28 mouse cellular contexts compared by ENCODE assay signal in the genomic region with DNA sequence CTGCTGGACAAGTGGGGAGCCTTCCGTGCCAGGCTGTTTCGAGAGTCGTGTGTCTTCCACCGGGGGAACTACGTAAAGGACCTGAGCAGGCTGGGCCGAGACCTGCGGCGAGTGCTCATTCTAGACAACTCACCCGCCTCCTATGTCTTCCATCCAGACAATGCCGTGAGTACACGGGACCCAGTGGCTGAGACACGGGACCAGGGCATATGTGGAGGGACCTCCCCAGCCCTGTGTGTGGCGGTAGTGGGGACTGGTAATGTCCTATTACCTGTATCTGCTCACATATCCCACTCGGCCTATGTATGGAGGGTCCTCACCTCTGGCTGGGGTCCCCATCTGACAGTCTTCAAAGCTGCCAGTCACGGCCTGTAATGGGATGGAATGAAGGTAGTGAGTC. TPM values are rescaled to one million over a fixed set of nuclear protein-coding genes. Genes with fewer than 3 reads are reported as not detected.
DNase-seq lines count a peak whose midpoint lies in the region; ATAC-seq lines count a peak whose summit lies in the region.
"Had no signal": no experiment of that assay in that cellular context is flagged by ENCODE, and none has a peak within 500 bp of the region (broad histone marks: within the 10 kb centered on the region; RNA-seq: fewer than 3 reads in every experiment).

No protein-coding gene starts in this region.

- H3K27me3 ChIP-seq in heart, embryonic 15.5 days, result no peaks in the 10 kb centered on the region
- no peaks in the 10 kb centered on the region for H3K27me3 ChIP-seq in liver, embryonic 11.5 days (replicated peaks; ENCODE audit: control insufficient read depth, insufficient read depth, low read length)
- no peaks in the 10 kb centered on the region for H3K27me3 ChIP-seq in liver, embryonic 16.5 days (ENCODE audit: control insufficient read depth, insufficient read depth, low read depth, low read length)
- H3K27me3 ChIP-seq: intestine, embryonic 15.5 days; limb, embryonic 13.5 days; stomach, embryonic 15.5 days had no signal

- 90% methylated on average over 15 of the region's 15 CpGs for WGBS in heart, embryonic 15.5 days
- 90% methylated on average over 15 of the region's 15 CpGs for WGBS in liver, embryonic 11.5 days
- 88% methylated on average over 15 of the region's 15 CpGs for WGBS in liver, embryonic 16.5 days (ENCODE audit: insufficient replicate concordance)

- H3K36me3 ChIP-seq in heart, embryonic 15.5 days, result peaks cover 23% of the 10 kb centered on the region
- peaks cover 14% of the 10 kb centered on the region; the same call in 1 of the 2 replicates for H3K36me3 ChIP-seq in liver, embryonic 11.5 days (ENCODE audit: control insufficient read depth, insufficient read depth, low read length)
- H3K36me3 ChIP-seq in liver, embryonic 16.5 days (ENCODE audit: control insufficient read depth, insufficient read depth), result peaks cover 20% of the 10 kb centered on the region

- H3K4me3 ChIP-seq in heart, embryonic 15.5 days, result no peak overlapping the region
- H3K4me3 ChIP-seq in liver, embryonic 11.5 days (ENCODE audit: low read depth, low read length), result no peak overlapping the region
- no peak overlapping the region for H3K4me3 ChIP-seq in liver, embryonic 16.5 days (ENCODE audit: low read depth, low read length)
- H3K4me3 ChIP-seq: intestine, embryonic 15.5 days; layer of hippocampus, adult 2 months; left cerebral cortex, adult 2 months; limb, embryonic 13.5 days; midbrain, embryonic 15.5 days; neural tube, embryonic 15.5 days; stomach, embryonic 15.5 days had no signal

- H3K9me3 ChIP-seq in heart, embryonic 15.5 days (replicated peaks), result no peaks in the 10 kb centered on the region
- no peaks in the 10 kb centered on the region for H3K9me3 ChIP-seq in liver, embryonic 11.5 days (ENCODE audit: control insufficient read depth, low read length)
- no peaks in the 10 kb centered on the region for H3K9me3 ChIP-seq in liver, embryonic 16.5 days (replicated peaks; ENCODE audit: control insufficient read depth, low read length)
- H3K9me3 ChIP-seq: hindbrain, embryonic 10.5 days; intestine, embryonic 15.5 days; limb, embryonic 13.5 days; midbrain, embryonic 10.5 days; midbrain, embryonic 15.5 days; neural tube, embryonic 15.5 days; stomach, embryonic 15.5 days had no signal

- H3K4me1 ChIP-seq in heart, embryonic 15.5 days (replicated peaks), result peaks cover 42% of the 10 kb centered on the region
- peaks cover 32% of the 10 kb centered on the region for H3K4me1 ChIP-seq in liver, embryonic 11.5 days (replicated peaks; ENCODE audit: control insufficient read depth, insufficient read depth, low read length)
- peaks cover 54% of the 10 kb centered on the region for H3K4me1 ChIP-seq in liver, embryonic 16.5 days (ENCODE audit: control insufficient read depth, low read depth, low read length)

- H3K4me2 ChIP-seq in heart, embryonic 15.5 days, result no peak overlapping the region
- H3K4me2 ChIP-seq in liver, embryonic 11.5 days, result no peak overlapping the region
- H3K4me2 ChIP-seq in liver, embryonic 16.5 days (ENCODE audit: low read depth, low read length), result no peak overlapping the region
- H3K4me2 ChIP-seq: intestine, embryonic 15.5 days; limb, embryonic 13.5 days; lung, embryonic 14.5 days; midbrain, embryonic 15.5 days; neural tube, embryonic 15.5 days; stomach, embryonic 15.5 days had no signal

- ATAC-seq in heart, embryonic 15.5 days (replicated peaks; ENCODE audit: insufficient number of reproducible peaks, insufficient read depth, low FRiP score, low read depth), result no peak
- no peak for ATAC-seq in liver, embryonic 11.5 days (replicated peaks; ENCODE audit: low FRiP score)
- no peak for ATAC-seq in liver, embryonic 16.5 days (ENCODE audit: low read depth)
- ATAC-seq: CD4-positive, CD25-positive, alpha-beta regulatory T cell, adult 4 months; forebrain, embryonic 14.5 days; hindbrain, postnatal 0 days; intestine, embryonic 15.5 days; midbrain, embryonic 15.5 days had no signal

- peak; percentile 34 for DNase-seq in cerebellum, adult 9-11 months
- no peak for DNase-seq in cerebellum, postnatal 4 days (ENCODE audit: low spot score in 2 of 2)
- DNase-seq in heart, postnatal 4 days, result no peak
- DNase-seq in liver, embryonic 11.5 days (ENCODE audit: low spot score), result no peak
- no peak for DNase-seq in right cerebral cortex, postnatal 10 days (ENCODE audit: low spot score in 2 of 2)
- DNase-seq in T-cell, adult 2 months (ENCODE audit: low spot score), result no peak
- DNase-seq: adrenal gland, postnatal 10 days; kidney, adult 2 months; kidney, postnatal 36 days; lung, embryonic 14.5 days; lung, postnatal 14 days; retina, postnatal 1 day; right cerebral cortex, postnatal 25 days had no signal

- 0 out of 2 replicates have a peak overlapping the region, but pooled peaks have one; percentile 12 for H3K27ac ChIP-seq in heart, embryonic 15.5 days
- H3K27ac ChIP-seq in liver, embryonic 11.5 days (ENCODE audit: low read depth, low read length), result peak overlapping the region; percentile 38
- peak overlapping the region; percentile 69; the same call in 1 of the 2 replicates for H3K27ac ChIP-seq in liver, embryonic 16.5 days (ENCODE audit: low read length)
- H3K27ac ChIP-seq: hindbrain, embryonic 10.5 days; hindbrain, postnatal 0 days; intestine, embryonic 15.5 days; layer of hippocampus, adult 2 months; left cerebral cortex, adult 2 months; limb, embryonic 13.5 days; midbrain, embryonic 10.5 days; midbrain, embryonic 15.5 days; neural tube, embryonic 15.5 days; stomach, embryonic 15.5 days had no signal

- H3K9ac ChIP-seq in heart, embryonic 15.5 days, result no peak overlapping the region
- H3K9ac ChIP-seq in liver, embryonic 11.5 days (ENCODE audit: low read depth, low read length), result 0 out of 2 replicates have a peak overlapping the region, but pooled peaks have one; percentile 9
- no peak overlapping the region for H3K9ac ChIP-seq in liver, embryonic 16.5 days (ENCODE audit: low read depth, low read length)
- H3K9ac ChIP-seq: intestine, embryonic 15.5 days; lung, embryonic 14.5 days; midbrain, embryonic 15.5 days; neural tube, embryonic 15.5 days; stomach, embryonic 15.5 days had no signal

RNA-seq across cellular contexts. Expression of a gene that starts 3.5 kb away (rescaled TPM):
- polyA plus RNA-seq in heart, embryonic 15.5 days (2015; fragmentation: Nextera tagmentation; extraction: Ambion mirVana), result 55.1 and 68.5 TPM in 2 replicates
- total RNA-seq in heart, postnatal 4 days (2021), result 100 to 1,000 TPM; 121 to 126 TPM
- polyA plus RNA-seq in liver, embryonic 11.5 days (2014; fragmentation: Nextera tagmentation; extraction: Ambion mirVana), result 65.2 and 71.1 TPM in 2 replicates
- polyA plus RNA-seq in liver, embryonic 16.5 days (2015; fragmentation: Nextera tagmentation; extraction: Ambion mirVana), result 45.9 and 48.6 TPM in 2 replicates

RNA-seq across cellular contexts. Expression of a gene that starts 14.3 kb away (rescaled TPM):
- polyA plus RNA-seq in heart, embryonic 15.5 days (2015; fragmentation: Nextera tagmentation; extraction: Ambion mirVana), result 0.26 and 0.38 TPM in 2 replicates
- total RNA-seq in heart, postnatal 4 days (2021), result 1 to 10 TPM; 1.4 to 2.1 TPM
- polyA plus RNA-seq in liver, embryonic 11.5 days (2014; fragmentation: Nextera tagmentation; extraction: Ambion mirVana), result 0.88 and 0.94 TPM in 2 replicates
- 0.69 and 1.6 TPM in 2 replicates for polyA plus RNA-seq in liver, embryonic 16.5 days (2015; fragmentation: Nextera tagmentation; extraction: Ambion mirVana)
- total RNA-seq: gastrocnemius, adult 8-10 months had no signal

RNA-seq across cellular contexts. Expression of a gene that starts 19.9 kb away (rescaled TPM):
- 3.6 and 5.4 TPM in 2 replicates for polyA plus RNA-seq in heart, embryonic 15.5 days (2015; fragmentation: Nextera tagmentation; extraction: Ambion mirVana)
- 1 to 10 TPM; 1.7 to 3.4 TPM for total RNA-seq in heart, postnatal 4 days (2021)
- 10.0 and 10.4 TPM in 2 replicates for polyA plus RNA-seq in liver, embryonic 11.5 days (2014; fragmentation: Nextera tagmentation; extraction: Ambion mirVana)
- 17.4 and 17.9 TPM in 2 replicates for polyA plus RNA-seq in liver, embryonic 16.5 days (2015; fragmentation: Nextera tagmentation; extraction: Ambion mirVana)

RNA-seq across cellular contexts. Expression of a gene that starts 33.0 kb away (rescaled TPM):
- polyA plus RNA-seq in heart, embryonic 15.5 days (2015; fragmentation: Nextera tagmentation; extraction: Ambion mirVana), result 0.38 and 0.39 TPM in 2 replicates
- total RNA-seq in heart, postnatal 4 days (2021), result under 1 TPM; 0.32 to 0.33 TPM
- polyA plus RNA-seq in liver, embryonic 11.5 days (2014; fragmentation: Nextera tagmentation; extraction: Ambion mirVana), result 0.21 TPM in 1 of 2 replicates, not detected in the other
- 0.05 and 0.08 TPM in 2 replicates for polyA plus RNA-seq in liver, embryonic 16.5 days (2015; fragmentation: Nextera tagmentation; extraction: Ambion mirVana)

Comparison
In these comparisons a context has a peak if more than half of its experiments do, and no peak if none do; other contexts are left out.
1. H3K27ac ChIP-seq: peak in every context shown above with its lines; median percentile 69 in liver, embryonic 16.5 days; 38 in liver, embryonic 11.5 days; 12 in heart, embryonic 15.5 days.